Mouse (Mus musculus) gastrocnemius, adult 18-20 months (tissue): ENCODE measurements around the gene Fancl. TPM values are rescaled to one million over a fixed set of nuclear protein-coding genes. Genes with fewer than 3 reads are reported as not detected.

Source experiments
- DNase-seq: peaks from one replicate; pipeline ENCODE4 v3.0.0; 2021; ENCODE audit warnings: low spot score
- total RNA-seq, 2 experiments: library from RNA; stranded (reverse); gene quantifications; 2 replicates each; pipeline ENCODE4 v1.2.3; 2021

Fancl gene
- total RNA-seq, 2 experiments from 2014 or later, result 3.0 to 4.9 TPM

- peak; percentile 19 for DNase-seq
These were observed 104.0 kb downstream of the Fancl start for GRCm38 (mm10) chr11:26489761-26490466.

- no peak for DNase-seq
These were observed 110.0 kb downstream of the Fancl start for GRCm38 (mm10) chr11:26495951-26496350.

- no peak for DNase-seq
These were observed 127.7 kb downstream of the Fancl start for GRCm38 (mm10) chr11:26513683-26514082.

- DNase-seq, result no peak
These were observed 130.2 kb downstream of the Fancl start for GRCm38 (mm10) chr11:26516086-26516485.

GRCm38 (mm10) chr11:26518991-26519390 is 133.1 kb downstream of the Fancl start:
- DNase-seq, result no peak

Other genes with a start within 250 kb of the Fancl start
- not detected for gene 5730522E02Rik, start 175.4 kb upstream of the Fancl start, total RNA-seq
- not detected for gene Gm6899, start 207.1 kb downstream of the Fancl start, total RNA-seq
- gene Vrk2, start 207.9 kb downstream of the Fancl start, total RNA-seq, result 1 to 10 TPM; 7.0 to 7.4 TPM